Mouse (Mus musculus) large intestine, adult 2 months (tissue): ENCODE results near the gene Zfp446. TPM values are rescaled to one million over a fixed set of nuclear protein-coding genes. Genes with fewer than 3 reads are reported as not detected.
A peak's percentile ranks its signal among the peaks of the same experiment; 100 is the strongest.
"Not testable (repeated sequence)": the region's sequence is repeated elsewhere in the genome, so short reads cannot be mapped to it uniquely, and the experiment has no call there.

Experiments
- DNase-seq: peaks from one replicate; pipeline ENCODE4 v3.0.0-alpha.2; 2012; ENCODE audit warnings: low read depth, low spot score
- WGBS: fragments of 180-500 bp; shearing (Covaris S2); methylation state at CpG from one replicate; pipeline ENCODE4 v1.1.7; 2018; 5-methylcytosine and 5-hydroxymethylcytosine counted together
- polyA plus RNA-seq: library from polyadenylated mRNA; depleted of rRNA; stranded (reverse); fragments of >200 nt; gene quantifications from 2 replicates; pipeline ENCODE4 v1.2.3, GENCODE M21; 2012; rRNA removed

Gene Zfp446
- 2.5 and 3.4 TPM in 2 replicates for polyA plus RNA-seq

GRCm38 (mm10) chr7:12977682-12978389 lies at the start of gene Zfp446:
Gene Zfp446, plus strand, starts transcription at chr7:12977848.
- peak; percentile 94 for DNase-seq
- WGBS = under 1% methylated on average over 49 of the region's 49 CpGs

DNA sequence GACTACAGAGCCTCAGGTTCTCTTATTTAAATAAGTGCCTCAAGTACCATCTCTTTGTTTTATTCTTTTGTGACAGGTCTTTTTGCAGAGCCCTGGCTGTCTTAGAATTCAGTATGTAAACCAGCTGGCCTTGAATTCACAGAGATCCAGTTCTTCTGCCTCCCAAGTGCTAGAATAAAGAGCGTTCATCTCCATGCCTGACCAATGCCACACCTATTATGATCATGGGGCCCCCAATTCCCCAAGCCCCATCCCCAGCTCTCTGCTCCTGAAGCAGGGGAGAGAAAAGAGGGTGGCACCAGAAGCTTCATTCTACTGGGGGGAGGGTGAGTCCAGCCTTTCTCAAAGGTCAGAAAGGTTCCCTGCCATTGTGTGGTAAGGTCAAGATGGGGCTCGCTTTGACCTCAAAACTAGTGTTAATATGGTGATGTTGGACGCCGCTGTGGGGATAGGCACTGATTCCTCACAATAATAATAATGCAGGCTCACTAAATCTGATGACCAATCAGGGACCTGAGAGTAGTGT lies 44.0 kb upstream of the Zfp446 start:
- no peak for DNase-seq
- 76% methylated on average over 4 of the region's 4 CpGs for WGBS

DNA sequence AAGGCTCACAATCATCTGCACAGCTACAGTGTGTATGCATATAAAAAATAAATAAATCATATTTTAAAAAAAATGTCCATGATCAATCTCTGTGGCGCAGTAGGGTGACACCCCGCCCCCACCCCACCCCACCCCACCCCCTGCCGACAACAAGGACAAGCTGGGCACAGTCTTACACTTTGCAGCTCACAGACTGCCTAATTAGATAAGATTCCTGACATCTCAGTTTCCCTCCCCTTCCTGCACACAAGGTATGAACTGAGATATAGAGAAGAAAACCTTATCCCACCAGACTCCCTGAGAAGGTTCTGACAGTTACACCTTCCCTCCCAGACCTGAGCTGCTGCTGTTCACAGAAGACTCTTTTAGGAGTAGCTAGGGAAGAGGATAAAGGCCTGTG lies 42.8 kb upstream of the Zfp446 start:
- 70% methylated on average over 3 of the region's 3 CpGs for WGBS
- no peak for DNase-seq

- DNase-seq = not testable (repeated sequence)
- WGBS = 96% methylated on average over 4 of the region's 4 CpGs
Measured at GRCm38 (mm10) chr7:12937254-12937803, 40.3 kb upstream of the Zfp446 start.

- WGBS = 90% methylated on average over 4 of the region's 4 CpGs
- no peak for DNase-seq
Measured at GRCm38 (mm10) chr7:12940599-12940998, 37.0 kb upstream of the Zfp446 start.

GRCm38 (mm10) chr7:12943488-12943887 lies 34.2 kb upstream of the Zfp446 start:
- DNase-seq = no peak

DNA sequence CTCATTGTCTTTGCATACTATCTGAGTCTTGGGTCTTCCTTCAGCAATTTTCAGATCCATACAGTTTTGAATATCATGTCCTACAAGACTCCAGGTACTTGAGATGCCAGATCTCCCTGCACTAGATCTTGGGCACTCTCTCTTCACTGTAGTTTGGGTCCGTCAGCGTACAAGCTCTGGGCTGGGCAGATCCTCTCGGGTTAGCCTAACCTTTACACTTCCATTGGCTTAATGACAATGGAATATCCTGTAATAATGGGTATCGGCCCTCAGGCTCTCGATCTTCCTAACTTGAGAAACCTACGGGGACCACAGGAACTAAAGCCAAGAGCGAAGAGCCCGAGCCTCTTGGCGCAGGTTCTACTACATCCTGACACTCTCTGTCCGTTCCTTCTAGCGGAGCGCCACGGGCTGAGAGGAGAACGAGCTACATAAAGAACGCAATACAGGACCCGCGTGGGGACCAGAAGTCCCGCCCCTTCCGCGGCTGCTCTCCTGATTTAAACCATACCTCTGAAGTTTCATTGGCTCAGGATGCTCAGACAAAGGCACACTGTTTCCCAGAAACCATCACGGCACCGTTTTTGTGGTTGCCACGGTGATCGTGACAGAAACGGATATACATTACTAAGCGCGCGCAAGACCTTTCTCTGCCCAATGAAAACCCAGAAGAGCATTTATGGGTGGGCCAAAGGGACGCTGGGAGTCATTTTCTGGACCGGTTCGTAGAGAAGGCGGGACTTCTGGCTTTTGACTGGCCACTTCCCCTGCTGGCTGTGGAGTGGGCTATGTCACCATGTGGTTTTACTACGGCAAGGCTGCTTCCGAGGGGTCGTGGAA lies 28.4 kb upstream of the Zfp446 start:
- whole genome bisulfite sequencing = 8% methylated on average over 35 of the region's 35 CpGs
- peak; percentile 88 for DNase-seq

DNA sequence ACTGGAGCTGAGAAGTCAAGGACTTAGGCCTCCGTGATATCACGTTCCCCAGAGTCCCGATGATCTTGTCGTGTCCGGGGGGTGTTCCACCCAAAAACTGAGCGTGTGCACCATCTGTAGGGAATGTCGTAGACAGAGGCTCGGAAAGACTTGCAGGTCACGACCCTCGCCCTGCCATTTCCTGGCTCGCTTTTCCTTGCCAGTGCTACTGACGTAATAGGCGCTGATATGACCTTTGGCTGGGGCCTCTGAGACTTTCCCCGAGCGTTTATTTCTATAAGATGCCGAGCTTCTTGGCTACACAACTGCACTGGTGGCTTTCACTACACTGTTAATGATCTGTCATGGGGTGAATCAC lies 27.8 kb upstream of the Zfp446 start:
- WGBS = 3% methylated on average over 16 of the region's 16 CpGs
- DNase-seq = no peak

DNA sequence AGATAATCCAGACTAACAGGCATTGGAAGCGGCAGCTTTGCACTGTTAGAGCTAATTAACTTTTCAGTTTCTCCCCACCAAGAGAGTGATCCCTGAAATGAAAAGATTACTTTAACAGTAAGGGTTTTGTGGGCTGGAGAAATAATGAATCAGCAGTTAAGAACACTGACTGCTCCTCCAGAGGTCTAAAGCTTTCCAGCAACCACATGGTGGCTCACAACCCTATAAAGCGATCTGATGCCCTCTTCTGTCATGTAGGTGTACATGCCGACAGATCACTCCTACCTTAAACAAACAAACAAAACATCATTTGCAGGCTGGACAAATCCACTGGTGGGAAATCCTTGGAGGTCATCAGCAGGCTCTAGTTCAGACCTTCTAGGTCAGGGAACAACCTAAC lies 22.8 kb upstream of the Zfp446 start:
- no peak for DNase-seq
- 42% methylated on average over 3 of the region's 3 CpGs for WGBS

- 72% methylated on average over 5 of the region's 5 CpGs for WGBS
- no peak for DNase-seq
Measured at GRCm38 (mm10) chr7:12957511-12957910, 20.1 kb upstream of the Zfp446 start.

- WGBS = 53% methylated on average over 4 of the region's 4 CpGs
- DNase-seq = no peak
Measured at GRCm38 (mm10) chr7:12958948-12959347, 18.7 kb upstream of the Zfp446 start.

DNA sequence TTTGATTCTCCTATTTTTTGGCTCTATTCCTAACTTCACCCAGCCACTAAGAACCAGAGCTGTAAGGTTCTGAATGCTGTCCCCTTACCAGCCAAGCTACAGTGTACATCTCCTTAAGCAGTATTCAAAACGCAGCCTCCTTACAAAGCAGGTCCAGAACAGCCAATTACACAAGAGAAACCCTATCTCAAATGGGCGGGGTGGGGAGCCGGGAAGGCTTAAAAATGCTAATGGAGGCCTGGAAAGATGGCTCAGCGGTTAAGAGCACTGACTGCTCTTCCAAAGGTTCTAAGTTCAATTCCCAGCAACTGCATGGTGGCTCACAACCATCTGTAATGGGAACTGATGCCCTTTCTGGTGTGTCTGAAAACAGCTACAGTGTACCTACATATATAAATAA lies 17.9 kb upstream of the Zfp446 start:
- no peak for DNase-seq
- 70% methylated on average over 4 of the region's 4 CpGs for WGBS

GRCm38 (mm10) chr7:12961511-12962141 lies 16.0 kb upstream of the Zfp446 start:
- no peak for DNase-seq
- WGBS = 2% methylated on average over 29 of the region's 29 CpGs

- under 1% methylated on average over 23 of the region's 23 CpGs for WGBS
- no peak for DNase-seq
Measured at GRCm38 (mm10) chr7:12965678-12966091, 12.0 kb upstream of the Zfp446 start, which contains the start of gene Zfp324. Gene Zfp324, plus strand, starts transcription at chr7:12965838.

GRCm38 (mm10) chr7:12966104-12966845 lies 11.4 kb upstream of the Zfp446 start:
- WGBS = under 1% methylated on average over 27 of the region's 29 CpGs
- no peak for DNase-seq

- 96% methylated on average over 25 of the region's 25 CpGs for WGBS
Measured at GRCm38 (mm10) chr7:12970906-12971305, 6.7 kb upstream of the Zfp446 start.

GRCm38 (mm10) chr7:12978931-12979722 lies 1.5 kb downstream of the Zfp446 start:
- no peak for DNase-seq
- WGBS = 80% methylated on average over 18 of the region's 18 CpGs

More at GRCm38 (mm10) chr7:12970906-12971305, 6.7 kb upstream of the Zfp446 start:
- no peak for DNase-seq

- WGBS = 39% methylated on average over 6 of the region's 6 CpGs
- no peak for DNase-seq
Measured at GRCm38 (mm10) chr7:12979776-12980175, 2.1 kb downstream of the Zfp446 start.
